Mouse (Mus musculus): ENCODE data around the gene Stk11ip.
A peak's percentile ranks its signal among the peaks of the same experiment; 100 is the strongest.

Gene Stk11ip

GRCm38 (mm10) chr1:75504256-75505045 lies 16.9 kb upstream of the Stk11ip start:
- peak; percentile 65 for DNase-seq (ENCODE audit: low read depth, low spot score)

DNA sequence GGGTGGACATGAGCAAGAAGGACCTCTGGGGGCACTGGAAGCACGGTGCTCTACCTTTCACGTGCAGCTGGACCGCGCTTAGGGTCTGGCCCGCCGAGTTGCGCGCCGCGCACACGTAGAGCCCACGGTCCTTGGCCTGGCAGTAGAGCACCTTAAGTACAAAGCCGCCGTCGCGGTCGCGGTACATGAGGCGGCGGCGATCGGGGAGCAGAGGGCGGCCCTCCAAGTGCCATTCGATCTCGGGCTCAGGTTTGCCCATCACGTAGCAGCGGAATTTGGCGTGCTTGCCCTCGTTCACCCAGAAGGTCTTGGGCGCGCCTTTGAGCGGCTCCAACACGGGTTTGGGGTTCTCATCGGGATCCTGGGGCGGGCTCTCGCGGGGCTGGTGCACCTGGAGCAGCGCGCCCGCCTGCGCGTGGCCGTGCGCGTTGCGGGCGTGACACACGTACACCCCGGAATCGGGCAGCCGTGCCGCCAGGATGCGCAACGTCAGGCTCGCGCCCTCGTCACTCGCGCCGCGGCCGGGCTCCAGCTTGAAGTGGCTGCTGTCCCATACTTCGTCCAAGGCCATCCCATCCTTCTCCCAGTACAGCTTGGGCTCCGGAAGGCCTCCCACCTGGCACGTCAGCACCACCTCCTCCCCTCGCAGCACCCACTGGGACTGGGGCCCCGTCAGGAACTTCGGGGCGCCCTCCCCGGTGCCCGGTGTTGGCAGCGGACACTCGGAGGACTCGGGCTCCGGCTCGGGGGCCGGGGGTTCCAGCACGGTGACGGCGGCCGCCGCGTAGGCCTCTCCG lies 16.0 kb upstream of the Stk11ip start:
- peak; percentile 74 for DNase-seq (ENCODE audit: low read depth, low spot score)

DNA sequence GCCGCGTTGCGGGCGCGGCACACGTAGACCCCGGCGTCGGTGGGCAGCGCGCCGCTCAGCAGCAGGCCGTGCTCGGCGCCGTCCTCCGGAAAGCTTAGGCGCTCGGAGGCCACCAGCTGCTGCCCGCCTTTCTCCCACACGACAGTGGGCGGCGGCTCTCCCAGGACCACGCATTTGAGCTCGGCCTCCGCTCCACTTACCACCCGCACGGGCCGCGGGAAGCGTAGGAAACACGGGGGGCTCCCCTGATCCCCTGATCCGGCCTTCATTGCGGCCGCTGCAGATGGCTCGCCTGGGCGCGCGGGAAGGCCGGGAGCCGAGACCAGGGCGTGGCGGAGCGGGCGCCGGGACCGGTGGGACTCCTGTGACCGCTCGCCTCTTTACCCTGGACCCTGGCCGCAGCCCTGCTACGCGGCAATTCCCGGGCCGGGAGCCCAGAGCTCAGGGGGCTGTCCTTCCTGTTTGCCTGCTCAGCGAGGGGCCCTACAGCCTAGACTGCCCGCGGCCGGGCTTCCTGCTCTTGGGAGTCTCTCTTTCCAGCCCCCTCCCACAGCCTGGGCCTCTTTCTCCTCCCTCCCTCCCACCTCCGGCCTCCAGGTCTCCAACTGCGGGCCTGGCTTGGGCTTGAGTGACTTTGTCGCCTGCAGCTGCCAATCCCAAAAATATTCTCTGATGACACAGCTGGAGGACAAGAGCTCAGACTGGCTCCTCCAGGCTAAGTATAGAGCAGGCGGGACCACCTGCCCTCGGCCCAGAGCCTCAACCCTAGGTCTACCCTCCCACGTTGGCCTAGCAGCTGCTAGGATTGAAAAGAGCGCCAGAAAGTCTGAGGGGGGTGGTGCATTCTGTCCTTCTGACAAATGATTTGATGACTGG lies 15.1 kb upstream of the Stk11ip start, which contains the start of gene Obsl1:
Gene Obsl1 (minus strand): TSS at position 497 of the 876 bp plus-strand sequence.
- DNase-seq (ENCODE audit: low read depth, low spot score), result peak; percentile 18

DNA sequence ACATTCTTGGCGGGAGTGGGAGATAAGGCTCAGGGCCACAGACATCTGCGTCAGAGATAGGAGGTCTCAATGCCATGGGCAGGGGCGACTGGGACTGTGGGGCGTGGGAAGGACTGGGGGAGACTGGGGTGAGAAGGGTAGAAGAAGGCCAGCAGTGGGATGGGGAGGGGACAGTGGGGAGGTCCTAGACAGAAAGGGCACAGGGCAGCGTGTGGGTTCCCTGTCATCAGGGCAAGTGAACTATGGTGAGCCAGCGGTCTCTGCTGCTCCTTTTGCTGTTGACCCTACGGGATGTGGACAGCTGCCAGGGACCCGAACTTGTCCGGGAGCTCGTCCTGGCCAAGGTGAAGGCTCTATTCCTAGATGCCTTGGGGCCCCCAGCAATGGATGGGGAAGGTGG lies 14.3 kb upstream of the Stk11ip start, which contains the start of gene Inha:
Gene Inha (plus strand): TSS at position 72 of the 400 bp plus-strand sequence.
- no peak for DNase-seq (ENCODE audit: low read depth, low spot score)

DNA sequence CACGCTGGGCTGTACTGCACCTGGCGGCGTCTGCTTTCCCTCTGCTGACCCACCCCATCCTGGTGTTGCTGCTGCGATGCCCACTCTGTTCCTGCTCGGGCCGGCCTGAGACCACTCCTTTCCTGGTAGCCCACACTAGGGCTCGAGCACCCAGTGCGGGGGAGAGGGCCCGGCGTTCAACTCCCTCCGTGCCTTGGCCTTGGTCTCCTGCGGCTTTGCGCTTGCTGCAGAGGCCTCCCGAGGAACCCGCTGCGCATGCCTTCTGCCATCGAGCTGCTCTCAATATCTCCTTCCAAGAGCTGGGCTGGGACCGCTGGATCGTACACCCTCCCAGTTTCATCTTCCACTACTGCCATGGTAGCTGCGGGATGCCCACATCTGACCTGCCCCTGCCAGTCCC lies 11.7 kb upstream of the Stk11ip start:
- no peak for DNase-seq (ENCODE audit: low read depth, low spot score)

- DNase-seq (ENCODE audit: low read depth, low spot score), result no peak
These were observed 11.2 kb upstream of the Stk11ip start for GRCm38 (mm10) chr1:75510154-75510553.

GRCm38 (mm10) chr1:75511437-75512210 lies 9.7 kb upstream of the Stk11ip start:
- no peak for DNase-seq (ENCODE audit: low read depth, low spot score)

DNA sequence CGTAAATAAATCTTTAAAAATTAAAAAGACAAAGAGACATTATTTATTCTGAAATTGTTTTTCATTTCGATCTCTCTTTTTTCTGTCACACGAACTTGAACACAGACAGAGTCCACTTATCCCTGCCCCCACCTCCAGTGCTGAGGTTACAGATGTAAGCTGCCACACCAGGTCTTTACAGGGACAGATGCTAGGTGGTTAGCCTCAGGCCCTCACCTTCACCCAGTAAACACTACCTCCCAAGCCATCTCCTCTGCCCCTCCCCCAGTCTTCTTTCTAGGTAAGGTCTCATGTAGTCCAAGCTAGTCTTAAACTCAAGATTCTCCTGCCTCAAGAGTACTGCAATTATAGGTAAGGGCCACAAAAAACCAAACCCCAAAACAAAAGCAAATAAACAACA lies 8.8 kb upstream of the Stk11ip start:
- no peak for DNase-seq (ENCODE audit: low read depth, low spot score)

- no peak for DNase-seq (ENCODE audit: low read depth, low spot score)
These were observed 4.5 kb upstream of the Stk11ip start for GRCm38 (mm10) chr1:75516703-75517380.

- no peak for DNase-seq (ENCODE audit: low read depth, low spot score)
These were observed 3.3 kb upstream of the Stk11ip start for GRCm38 (mm10) chr1:75517984-75518383.

GRCm38 (mm10) chr1:75518427-75518826 lies 2.9 kb upstream of the Stk11ip start:
- DNase-seq (ENCODE audit: low read depth, low spot score), result no peak

DNA sequence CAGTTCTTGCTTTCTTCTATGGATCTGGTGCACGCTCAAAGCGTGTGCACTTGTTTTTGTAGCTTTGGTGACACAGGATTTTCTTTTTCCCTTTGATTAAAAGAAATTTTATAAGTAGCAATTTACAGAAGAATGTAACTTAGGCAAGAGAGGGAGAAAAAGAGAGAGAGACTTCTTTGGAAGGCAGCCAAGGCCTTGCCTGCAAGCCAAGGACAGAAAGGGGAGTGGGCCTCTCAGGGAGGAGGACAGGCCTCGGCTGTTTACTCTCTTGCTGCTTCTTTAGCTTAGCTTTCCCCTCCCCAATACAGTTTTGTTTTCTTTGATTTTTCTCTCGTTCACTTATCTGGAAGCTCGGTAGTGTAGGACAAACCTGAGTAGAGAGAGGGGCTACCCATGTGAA lies 1.8 kb upstream of the Stk11ip start:
- no peak for DNase-seq (ENCODE audit: low read depth, low spot score)

- no peak for DNase-seq (ENCODE audit: low read depth, low spot score)
These were observed 3.4 kb downstream of the Stk11ip start for GRCm38 (mm10) chr1:75524679-75525078.

DNA sequence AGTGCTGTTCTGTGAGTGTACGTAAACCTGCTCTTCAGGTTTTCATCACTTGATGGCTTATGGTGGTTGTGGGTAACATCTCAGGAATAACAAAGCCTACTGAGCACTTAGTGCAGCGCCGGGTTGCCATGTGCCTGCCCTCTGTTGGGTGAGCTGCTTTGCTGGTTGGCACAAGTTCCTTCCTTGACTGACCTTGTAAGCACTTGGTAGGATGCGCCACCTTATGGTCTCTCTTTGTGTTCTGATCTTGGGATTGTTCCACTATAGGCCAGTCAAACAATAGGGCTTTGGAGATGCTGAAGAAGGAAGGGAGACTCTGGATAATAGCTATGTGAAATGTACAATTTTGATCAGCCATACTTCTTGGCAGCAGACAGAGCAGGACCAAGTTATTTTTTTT lies 9.2 kb downstream of the Stk11ip start:
- DNase-seq (ENCODE audit: low read depth, low spot score), result no peak

- no peak for DNase-seq (ENCODE audit: low read depth, low spot score)
These were observed 11.2 kb downstream of the Stk11ip start for GRCm38 (mm10) chr1:75532280-75533172.

DNA sequence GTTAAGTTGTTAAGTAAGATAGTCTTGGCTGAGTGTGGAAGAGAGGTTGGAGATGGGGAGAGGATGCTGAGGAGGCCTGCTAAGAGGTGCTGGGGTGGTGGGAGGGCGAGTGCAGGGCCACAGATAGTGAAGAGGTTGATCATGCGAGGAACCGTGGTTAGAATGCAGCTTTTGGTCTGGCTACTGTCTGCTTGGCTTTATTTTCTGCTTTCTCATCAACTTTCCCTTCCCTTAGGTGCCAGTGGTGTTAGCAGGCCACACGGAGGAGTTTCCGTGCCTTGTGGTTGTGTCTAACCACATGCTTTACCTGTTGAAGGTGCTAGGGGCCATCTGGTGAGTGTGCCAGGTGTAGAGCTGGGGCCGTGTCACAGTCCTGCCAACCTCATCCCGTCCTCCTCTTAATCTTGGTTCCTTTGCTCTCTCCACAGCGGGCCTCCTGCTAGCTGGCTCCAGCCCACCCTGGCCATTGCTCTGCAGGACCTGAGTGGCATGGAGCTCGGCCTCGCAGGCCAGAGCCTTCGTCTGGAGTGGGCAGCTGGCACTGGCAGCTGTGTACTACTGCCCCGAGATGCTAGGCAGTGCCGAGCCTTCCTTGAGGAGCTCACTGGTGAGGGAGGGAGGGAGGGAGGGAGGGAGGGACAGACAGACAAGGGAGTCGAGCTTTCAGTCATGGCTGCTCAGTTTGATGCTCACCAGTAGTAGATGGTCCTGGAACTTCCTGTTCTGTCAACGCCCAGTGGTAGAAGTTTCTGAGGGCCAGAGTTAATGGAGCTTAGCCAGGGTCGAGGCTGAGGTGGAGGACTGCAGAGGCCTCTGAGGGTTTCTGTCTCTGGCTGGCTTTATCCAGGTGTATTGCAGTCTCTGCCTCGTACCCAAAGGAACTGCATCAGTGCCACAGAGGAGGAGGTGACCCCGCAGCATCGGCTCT lies 12.3 kb downstream of the Stk11ip start:
- DNase-seq (ENCODE audit: low read depth, low spot score), result no peak

DNA sequence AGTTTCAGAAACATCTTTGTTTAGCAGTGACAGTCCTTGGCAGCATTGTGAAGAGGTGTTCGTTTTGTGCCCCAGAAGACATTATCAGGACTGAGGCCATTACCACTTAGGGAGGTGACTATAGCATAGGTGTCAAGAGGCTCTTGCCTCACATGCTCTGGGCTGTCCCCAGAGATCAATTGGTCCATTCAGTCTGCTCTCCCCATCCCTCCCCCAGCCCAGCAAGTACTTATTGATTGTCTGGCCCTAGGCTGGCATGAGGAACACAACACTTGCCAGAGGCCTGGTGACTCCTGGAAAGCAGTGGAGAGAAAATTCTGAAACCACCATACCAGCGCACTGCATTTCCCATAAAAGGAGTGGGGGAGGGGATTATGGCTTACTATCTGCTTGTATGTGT lies 16.3 kb downstream of the Stk11ip start:
- DNase-seq (ENCODE audit: low read depth, low spot score), result no peak

DNA sequence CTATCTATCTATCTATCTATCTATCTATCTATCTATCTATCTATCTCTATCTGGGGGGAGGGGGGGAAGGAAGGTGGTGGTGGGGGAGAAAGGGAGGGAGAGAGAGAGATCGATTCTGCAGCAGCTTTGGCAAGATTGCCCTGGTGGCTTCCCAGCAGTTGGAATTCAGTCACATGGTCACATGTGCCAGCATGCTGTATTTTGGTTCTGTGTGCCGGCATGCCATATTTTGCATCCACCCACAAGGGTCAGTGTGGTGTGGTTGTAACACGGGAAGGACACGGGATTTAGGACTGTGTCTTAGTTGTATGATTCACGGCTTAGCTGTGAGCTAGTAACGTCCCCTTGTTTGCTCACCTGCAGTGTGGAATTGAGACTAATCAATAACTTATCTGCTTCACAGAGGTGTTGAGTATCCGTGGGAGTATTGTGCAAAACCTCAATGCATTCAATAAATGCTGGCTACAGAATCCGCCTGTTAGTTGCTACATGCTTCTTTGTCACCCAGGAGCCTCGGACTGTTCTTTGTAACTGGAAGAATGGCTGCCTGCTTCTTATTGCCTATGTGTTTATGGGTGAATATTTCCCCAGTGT lies 17.4 kb downstream of the Stk11ip start:
- DNase-seq (ENCODE audit: low read depth, low spot score), result no peak

All from telencephalon, adult 2 months (tissue).